Mouse (Mus musculus): ENCODE data around the gene Ddn. TPM values are rescaled to one million over a fixed set of nuclear protein-coding genes. Genes with fewer than 3 reads are reported as not detected.
"Not testable (repeated sequence)": the region's sequence is repeated elsewhere in the genome, so short reads cannot be mapped to it uniquely, and the experiment has no call there.

Gene Ddn
- total RNA-seq, 2 experiments from 2014 or later = 0.64 to 0.79 TPM

DNA sequence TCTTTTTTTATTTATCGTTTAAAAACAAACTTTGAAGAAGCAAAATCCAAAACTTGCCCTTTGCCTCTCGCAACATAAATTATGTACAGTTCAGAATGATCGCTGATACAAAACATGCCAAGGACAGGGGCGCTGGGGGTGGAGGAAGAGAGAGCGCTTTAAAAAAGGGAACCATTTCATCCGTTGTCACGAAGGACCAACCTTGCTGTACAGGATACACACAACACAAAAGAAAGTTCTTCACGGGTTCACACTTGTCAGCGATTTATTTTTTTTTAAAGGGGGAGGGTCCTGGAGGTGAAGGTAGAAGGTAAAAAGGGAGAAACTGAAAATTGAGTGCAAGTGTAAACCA, 22.4 kb upstream of the Ddn start:
- no peak for DNase-seq

- peak; percentile 96 to 98 for DNase-seq
These were observed 21.7 kb upstream of the Ddn start, which contains the start of gene Prkag1 for GRCm38 (mm10) chr15:98830736-98831683. Gene Prkag1, minus strand, starts transcription at chr15:98831521.

DNA sequence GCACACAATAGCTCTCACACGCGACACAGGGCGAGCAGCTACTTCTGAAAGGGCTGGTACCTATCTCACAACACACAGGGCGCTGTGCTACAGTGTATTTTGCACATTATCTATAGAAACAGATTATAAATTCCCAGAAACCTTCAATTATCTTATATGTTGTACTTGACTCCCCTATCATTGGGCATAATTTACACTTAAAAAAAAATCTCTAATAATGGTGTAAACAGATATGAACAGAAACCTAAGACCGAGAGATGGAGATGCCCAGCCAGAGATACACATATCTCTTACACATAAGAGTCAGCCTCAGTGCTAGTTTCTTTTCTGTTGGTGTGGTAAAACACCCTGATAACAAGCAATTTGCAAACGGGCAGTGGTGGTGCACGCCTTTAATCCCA, 18.3 kb upstream of the Ddn start:
- no peak for DNase-seq

GRCm38 (mm10) chr15:98823434-98823833, 14.1 kb upstream of the Ddn start:
- DNase-seq = no peak

GRCm38 (mm10) chr15:98822147-98822546, 12.9 kb upstream of the Ddn start:
- DNase-seq = no peak

GRCm38 (mm10) chr15:98821403-98821802, 12.1 kb upstream of the Ddn start:
- DNase-seq = peak in 1 of 2 experiments; percentile 44

DNA sequence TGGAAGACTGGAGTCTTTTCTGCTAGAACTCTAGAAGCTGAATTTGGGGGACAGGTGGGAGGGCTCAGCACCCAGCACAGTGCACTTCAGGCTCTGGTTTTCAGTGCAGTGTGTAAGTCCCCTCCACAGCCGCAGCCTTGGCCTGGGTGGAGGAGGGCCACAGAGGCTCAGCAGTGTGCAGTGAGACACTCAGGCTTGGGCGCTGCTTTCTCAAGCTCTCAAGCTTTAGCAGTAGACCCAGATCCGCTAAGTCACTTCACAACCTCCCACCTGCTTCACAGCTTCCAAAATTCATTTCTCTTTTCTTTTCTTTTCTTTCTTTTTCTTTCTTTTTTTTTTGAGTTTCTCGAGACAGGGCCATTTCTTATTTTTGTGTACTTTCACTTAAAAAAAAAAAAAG, 11.6 kb upstream of the Ddn start:
- DNase-seq = no peak

DNA sequence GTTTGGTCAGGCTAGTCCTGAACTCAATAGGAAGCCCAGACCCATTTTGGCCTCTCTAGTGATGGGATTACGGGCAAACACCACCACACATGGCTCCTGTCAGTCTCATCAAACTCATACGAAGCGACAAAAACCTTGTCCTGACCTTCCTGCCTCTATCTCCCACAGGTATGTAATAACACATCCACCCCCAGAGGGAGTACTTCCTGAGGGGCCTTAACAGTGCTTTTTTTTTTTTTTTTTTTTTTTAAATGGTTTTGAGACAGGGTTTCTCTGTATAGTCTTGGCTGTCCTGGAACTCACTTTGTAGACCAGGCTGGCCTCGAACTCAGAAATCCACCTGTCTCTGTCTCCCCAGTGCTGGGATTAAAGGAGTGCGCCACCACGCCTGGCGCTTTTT, 8.9 kb upstream of the Ddn start:
- DNase-seq = no peak

DNA sequence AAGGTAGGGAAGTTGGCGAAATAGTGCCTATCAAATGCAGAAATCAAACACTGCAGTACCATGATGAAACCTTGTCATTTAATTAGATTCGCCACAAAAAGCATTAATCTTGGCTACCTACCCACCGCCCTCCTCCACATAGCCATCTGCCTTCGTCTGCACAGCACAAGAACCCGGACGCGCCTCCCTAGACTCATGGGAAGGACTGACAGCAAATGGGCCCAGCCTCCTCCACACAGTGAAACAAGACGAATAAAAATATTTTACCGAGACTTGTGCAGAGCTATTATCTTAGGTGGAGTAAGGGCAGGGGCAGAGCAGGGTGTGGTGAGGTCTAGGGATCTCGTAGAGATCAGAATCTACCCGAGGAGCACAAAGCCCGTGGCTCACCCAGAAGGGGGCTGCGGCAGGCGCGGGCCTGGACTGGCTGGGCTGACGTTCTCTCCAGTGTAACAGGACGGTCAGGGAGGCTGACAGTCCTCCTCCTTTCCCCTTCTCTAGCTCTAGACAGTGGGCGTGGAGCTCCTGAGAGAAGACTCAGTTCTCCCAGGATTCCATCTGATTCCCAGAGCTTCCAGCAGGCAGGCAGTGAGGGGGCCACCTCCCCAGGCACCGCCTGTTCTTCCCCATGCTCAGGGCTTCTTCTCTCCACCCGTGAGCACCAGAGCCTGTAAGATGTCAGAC, 3.6 kb upstream of the Ddn start:
- no peak for DNase-seq

DNA sequence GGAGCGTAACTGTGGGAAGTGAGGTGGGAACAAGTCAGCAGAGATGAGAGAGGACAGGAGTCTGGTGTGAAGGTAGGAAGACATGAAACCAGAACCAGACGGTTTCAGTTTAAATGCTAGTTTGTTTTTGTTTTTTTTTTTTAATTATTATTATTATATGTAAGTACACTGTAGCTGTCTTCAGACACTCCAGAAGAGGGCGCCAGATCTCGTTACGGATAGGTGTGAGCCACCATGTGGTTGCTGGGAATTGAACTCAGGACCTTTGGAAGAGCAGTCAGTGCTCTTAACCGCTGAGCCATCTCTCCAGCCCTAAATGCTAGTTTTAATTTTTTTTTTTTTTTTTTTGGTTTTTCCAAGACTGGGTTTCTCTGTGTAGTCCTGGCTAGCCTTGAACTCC, 922 bp upstream of the Ddn start:
- not testable (repeated sequence) for DNase-seq

DNA sequence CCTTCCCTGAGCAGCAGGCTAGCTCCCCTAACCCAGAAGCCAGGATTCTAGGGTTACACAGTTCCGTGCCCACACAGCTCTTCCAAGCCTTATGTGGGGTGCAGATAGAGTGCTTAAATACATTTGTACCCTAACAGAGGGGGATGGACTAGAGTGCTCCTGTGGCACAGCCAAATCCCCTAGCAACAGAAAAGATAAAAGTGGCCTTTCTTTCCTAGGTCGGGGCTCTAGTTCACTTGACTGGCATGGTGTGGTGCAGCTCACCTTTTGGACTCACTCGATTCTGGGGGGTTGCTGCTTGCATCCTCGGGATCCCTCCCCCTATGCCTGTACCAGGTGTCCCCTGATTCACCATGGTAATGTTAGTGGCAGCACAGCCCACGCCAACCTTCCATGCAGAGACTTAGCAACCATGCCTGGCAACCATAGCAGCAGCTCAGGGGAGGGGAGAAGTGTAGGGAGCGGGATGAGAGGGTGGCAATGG, 597 bp downstream of the Ddn start:
- DNase-seq = no peak

GRCm38 (mm10) chr15:98807895-98808650, 1.2 kb downstream of the Ddn start:
- peak; percentile 42 to 60 for DNase-seq

GRCm38 (mm10) chr15:98806809-98807770, 2.2 kb downstream of the Ddn start:
- no peak for DNase-seq

DNA sequence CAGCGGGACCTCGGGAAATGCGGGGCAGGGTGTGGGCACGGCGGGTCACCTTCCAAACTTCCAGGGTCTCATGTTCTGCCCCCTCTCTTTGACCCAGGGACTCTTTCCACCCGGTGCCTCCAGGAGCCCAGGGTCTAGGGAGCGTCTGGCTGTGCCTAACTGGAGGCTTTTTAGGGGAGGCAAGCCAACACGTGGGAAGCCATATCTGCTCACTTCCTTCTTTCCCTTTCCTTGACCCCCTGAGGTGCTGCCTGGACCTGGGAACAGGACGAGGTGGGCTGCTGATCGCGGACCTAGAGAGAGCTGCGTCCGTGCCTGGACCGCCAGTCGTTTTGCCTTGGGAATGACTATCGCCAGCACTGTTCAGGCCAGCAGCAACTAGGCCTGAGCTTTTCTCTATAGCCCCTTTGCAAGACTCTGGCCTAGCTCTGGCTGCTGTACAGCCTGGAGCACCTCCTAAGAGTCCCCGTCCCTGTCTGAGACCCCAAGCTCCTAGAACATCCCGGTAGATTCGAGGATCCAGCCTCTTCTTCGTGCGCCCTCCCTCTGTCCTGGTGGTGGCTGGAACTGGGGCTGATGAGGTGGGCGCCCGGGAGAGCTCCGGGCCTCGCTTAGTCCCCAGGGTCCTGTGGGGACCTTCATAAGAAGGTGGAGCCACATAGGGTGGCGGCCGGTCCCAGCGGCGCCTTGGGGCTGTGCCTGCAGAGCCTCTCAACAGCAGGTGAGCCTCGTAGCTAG, 3.0 kb downstream of the Ddn start:
- no peak for DNase-seq

DNA sequence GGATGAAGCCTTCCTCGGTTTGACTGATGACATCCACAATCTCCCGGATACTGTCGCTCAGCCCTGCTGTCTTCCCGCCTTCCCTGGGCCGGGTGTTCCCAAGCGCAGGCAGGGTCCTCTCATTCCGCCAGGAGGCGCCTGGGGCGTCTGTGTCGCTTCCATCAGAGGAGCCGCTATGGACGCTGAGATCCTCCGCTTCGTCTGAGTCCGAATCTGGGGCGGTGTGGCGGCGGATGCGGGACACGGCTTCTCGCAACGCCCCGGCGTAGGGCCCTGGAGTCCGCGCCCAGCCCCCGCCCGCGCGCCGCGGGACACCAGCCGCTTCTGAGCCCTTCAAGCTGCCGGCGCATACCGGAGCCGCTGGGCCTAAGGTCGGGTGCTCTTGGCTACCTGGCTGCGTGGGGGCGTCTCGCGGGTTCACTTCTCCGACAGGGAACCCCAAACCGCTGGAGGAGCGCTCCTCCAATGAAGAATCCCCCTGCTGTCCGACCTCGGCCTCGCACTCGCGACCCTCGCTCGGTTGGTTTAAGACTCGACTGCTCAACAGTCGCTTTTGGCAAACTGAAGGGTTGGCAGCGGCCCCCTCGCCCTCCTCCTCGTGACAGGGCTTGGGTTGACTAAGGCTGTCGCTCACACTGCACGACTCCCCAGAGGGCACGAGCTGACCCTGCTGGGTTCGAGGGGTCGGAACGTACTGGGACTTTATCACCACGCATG, 3.8 kb downstream of the Ddn start:
- peak; percentile 71 to 85 for DNase-seq

GRCm38 (mm10) chr15:98804054-98804453, 5.2 kb downstream of the Ddn start:
- peak; percentile 72 to 90 for DNase-seq

DNA sequence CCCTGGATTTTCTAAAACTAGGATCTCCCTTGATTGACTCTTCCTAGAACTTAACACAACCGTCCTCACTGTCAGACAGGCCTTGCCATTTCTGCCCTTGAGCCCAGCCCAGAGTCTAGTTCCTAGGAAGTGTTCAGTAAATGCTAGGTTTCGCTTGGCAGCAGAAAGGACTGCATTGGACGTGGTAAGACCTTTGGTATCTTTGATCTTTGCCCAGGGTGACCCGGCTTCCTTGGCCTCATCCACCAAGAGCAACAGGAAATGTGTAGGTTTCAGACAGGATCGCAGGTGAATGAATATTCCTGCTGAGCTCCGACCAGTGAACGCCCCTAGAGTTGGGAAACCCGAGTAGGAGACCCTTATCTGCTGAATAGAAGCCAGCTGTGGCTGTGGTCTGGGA, 6.4 kb downstream of the Ddn start:
- no peak for DNase-seq

GRCm38 (mm10) chr15:98799396-98799795, 9.9 kb downstream of the Ddn start:
- peak; percentile 57 to 91 for DNase-seq

DNA sequence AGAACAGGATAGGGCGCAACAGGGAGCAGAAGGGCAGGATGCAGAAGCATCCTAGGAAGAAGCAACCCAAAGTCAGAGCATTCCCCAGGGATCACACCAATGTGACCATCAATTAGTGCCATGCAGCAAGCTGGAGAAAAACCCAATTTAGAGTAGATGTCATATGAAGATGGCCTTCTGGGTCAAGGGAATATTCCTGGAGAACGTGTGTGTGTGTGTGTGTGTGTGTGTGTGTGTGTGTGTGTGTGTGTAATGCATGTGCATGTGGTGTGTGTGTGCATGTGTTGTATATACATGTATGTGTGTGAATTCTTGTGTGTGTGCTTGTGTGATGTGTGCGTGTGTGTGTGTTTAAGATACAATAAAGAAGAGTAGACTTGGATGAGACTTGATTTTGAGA, 10.4 kb downstream of the Ddn start:
- DNase-seq = no peak
